Mouse (Mus musculus): ENCODE data around the gene Acad10.

- no peak for TF ChIP-seq CTCF (conservative IDR thresholded peaks at IDR 0.05 in 1 of 2, IDR thresholded peaks at IDR 0.05 in 1 of 2; ENCODE audit: low read depth in 2 of 2, low read length in 2 of 2)
- TF ChIP-seq KAT2A (IDR thresholded peaks at IDR 0.05; ENCODE audit: insufficient replicate concordance, low read length) = no peak
- TF ChIP-seq MAZ (IDR thresholded peaks at IDR 0.05; ENCODE audit: low read depth, low read length) = no peak
- TF ChIP-seq ZC3H11A (IDR thresholded peaks at IDR 0.05; ENCODE audit: low read depth, low read length) = no peak
- TF ChIP-seq SMC3 (IDR thresholded peaks at IDR 0.05; ENCODE audit: low read depth, low read length) = no peak
- no peak for TF ChIP-seq EP300 (IDR thresholded peaks at IDR 0.05; ENCODE audit: low read length)
- TF ChIP-seq MXI1 (IDR thresholded peaks at IDR 0.05; ENCODE audit: low read depth, low read length) = no peak
- TF ChIP-seq POLR2A (IDR thresholded peaks at IDR 0.05; ENCODE audit: low read depth, low read length) = no peak
- no peak for TF ChIP-seq GABPA (IDR thresholded peaks at IDR 0.05; ENCODE audit: insufficient replicate concordance, low read depth, low read length)
- TF ChIP-seq BHLHE40 (IDR thresholded peaks at IDR 0.05; ENCODE audit: low read depth, low read length) = no peak
- TF ChIP-seq JUND (conservative IDR thresholded peaks at IDR 0.05; ENCODE audit: low read depth, low read length) = no peak
Observed at GRCm38 (mm10) chr5:121661494-121661893, 1.2 kb upstream of the Acad10 start.

All from CH12.LX (cell line).